Mouse (Mus musculus) E14TG2a.4 (cell line): ENCODE results near the gene Kif17.

ENCODE experiments used
- H3K27me3 ChIP-seq: 2 replicates; pipeline ENCODE4 v1.6.1; 2014; ENCODE audit warnings: low read length, control low read depth; ENCODE audit not compliant: insufficient read depth
- H3K36me3 ChIP-seq: 2 replicates; pipeline ENCODE4 v1.6.1; 2014; ENCODE audit warnings: low read length, control low read depth; ENCODE audit not compliant: insufficient read depth
- H3K4me1 ChIP-seq: replicated peaks from 2 replicates; pipeline ENCODE4 v1.6.1; 2014; ENCODE audit warnings: low read depth, low read length, control low read depth
- H3K4me3 ChIP-seq: replicated peaks from 2 replicates; pipeline ENCODE4 v1.5.1; 2014; ENCODE audit warnings: mild to moderate bottlenecking, low read length
- H3K9me3 ChIP-seq: 2 replicates; pipeline ENCODE4 v1.6.1; 2014; ENCODE audit warnings: low read length, control low read depth
- CTCF ChIP-seq: conservative IDR thresholded peaks from 2 replicates; pipeline ENCODE4 v1.5.1; 2014; ENCODE audit warnings: low read length
- NANOG ChIP-seq: IDR thresholded peaks from 2 replicates; pipeline ENCODE4 v1.6.1; 2014; ENCODE audit warnings: borderline replicate concordance, low read length, mixed read lengths
- POU5F1 ChIP-seq: IDR thresholded peaks from 2 replicates; pipeline ENCODE4 v1.6.1; 2014; ENCODE audit warnings: low read length, borderline replicate concordance

Gene Kif17

GRCm38 (mm10) chr4:138315781-138316180, 65.5 kb downstream of the Kif17 start:
- peaks cover 61% of the 10 kb centered on the region for H3K4me1 ChIP-seq
- peak; percentile 58 for TF ChIP-seq CTCF
- TF ChIP-seq POU5F1 = no peak
- no peaks in the 10 kb centered on the region for H3K9me3 ChIP-seq
- H3K36me3 ChIP-seq = peaks cover 48% of the 10 kb centered on the region
- no peaks in the 10 kb centered on the region for H3K27me3 ChIP-seq
- no peak overlapping the region for H3K4me3 ChIP-seq

GRCm38 (mm10) chr4:138316369-138316768, 66.1 kb downstream of the Kif17 start:
- H3K4me1 ChIP-seq = peaks cover 56% of the 10 kb centered on the region
- H3K27me3 ChIP-seq = no peaks in the 10 kb centered on the region
- no peaks in the 10 kb centered on the region for H3K9me3 ChIP-seq
- H3K36me3 ChIP-seq = peaks cover 42% of the 10 kb centered on the region
- H3K4me3 ChIP-seq = no peak overlapping the region
- no peak for TF ChIP-seq POU5F1
- TF ChIP-seq CTCF = peak; percentile 54

GRCm38 (mm10) chr4:138318509-138319266, 68.5 kb downstream of the Kif17 start:
- Histone ChIP-seq H3K4me3 (peak overlapping the region; percentile 17; the same call in 1 of the 2 replicates), H3K27me3 (no peaks in the 10 kb centered on the region), H3K9me3 (no peaks in the 10 kb centered on the region), H3K36me3 (peaks cover 19% of the 10 kb centered on the region), H3K4me1 (peaks cover 72% of the 10 kb centered on the region)
- TF ChIP-seq NANOG (no peak), CTCF (peak; percentile 74)

DNA sequence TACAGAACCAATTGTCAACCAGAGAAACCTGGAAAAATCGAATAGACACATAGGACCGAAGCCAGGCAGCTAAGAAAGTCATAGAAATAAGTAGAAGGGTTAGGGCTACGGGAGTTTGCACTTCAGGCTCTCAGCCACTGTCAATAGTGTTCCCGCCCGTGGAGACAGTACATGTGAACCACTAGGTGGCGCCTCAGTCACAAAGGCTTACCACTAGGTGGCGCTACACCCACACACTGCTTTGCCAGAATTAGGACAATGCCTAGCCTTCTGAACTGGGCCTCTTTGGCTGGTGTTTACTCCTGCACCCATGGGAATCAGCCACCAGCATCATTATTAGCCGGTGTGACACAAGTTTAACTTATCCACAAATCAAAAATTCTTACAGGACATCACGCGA, 69.3 kb downstream of the Kif17 start:
- peak; percentile 92 for TF ChIP-seq CTCF
- TF ChIP-seq NANOG = no peak
- no peaks in the 10 kb centered on the region for H3K9me3 ChIP-seq
- H3K4me3 ChIP-seq = no peak overlapping the region
- H3K36me3 ChIP-seq = peaks cover 11% of the 10 kb centered on the region
- H3K27me3 ChIP-seq = no peaks in the 10 kb centered on the region
- H3K4me1 ChIP-seq = peaks cover 72% of the 10 kb centered on the region

GRCm38 (mm10) chr4:138320711-138321110, 70.5 kb downstream of the Kif17 start:
- Histone ChIP-seq H3K9me3 (no peaks in the 10 kb centered on the region), H3K36me3 (no peaks in the 10 kb centered on the region), H3K4me3 (no peak overlapping the region), H3K4me1 (peaks cover 66% of the 10 kb centered on the region), H3K27me3 (no peaks in the 10 kb centered on the region)
- TF ChIP-seq NANOG (no peak), CTCF (no peak), POU5F1 (no peak)

DNA sequence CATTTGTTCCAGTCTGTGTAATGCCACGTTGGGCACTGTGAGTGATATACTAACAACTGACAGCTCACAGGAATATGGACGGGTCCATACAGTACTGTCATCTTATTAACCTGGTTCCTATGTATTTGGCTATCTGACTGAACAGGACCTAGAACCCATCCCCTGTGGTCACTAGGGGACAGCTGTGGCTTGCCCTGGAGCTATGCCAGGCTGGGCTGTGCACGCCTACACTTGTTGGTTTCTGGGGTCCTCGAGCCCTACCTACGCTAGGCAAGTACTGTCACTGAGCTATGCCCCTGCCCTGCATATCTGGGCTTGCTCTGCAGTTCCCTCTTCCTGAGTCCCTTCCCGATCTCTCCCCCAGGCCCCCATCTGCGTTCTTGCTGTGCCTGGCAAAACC, 71.3 kb downstream of the Kif17 start:
- Histone ChIP-seq H3K36me3 (no peaks in the 10 kb centered on the region), H3K9me3 (peaks cover 2% of the 10 kb centered on the region), H3K4me3 (no peak overlapping the region), H3K4me1 (peaks cover 65% of the 10 kb centered on the region), H3K27me3 (no peaks in the 10 kb centered on the region)
- no peak for TF ChIP-seq CTCF
- no peak for TF ChIP-seq NANOG
- no peak for TF ChIP-seq POU5F1

- peaks cover 58% of the 10 kb centered on the region for H3K4me1 ChIP-seq
- no peak overlapping the region for H3K4me3 ChIP-seq
- peaks cover 12% of the 10 kb centered on the region for H3K9me3 ChIP-seq
- no peaks in the 10 kb centered on the region for H3K36me3 ChIP-seq
- H3K27me3 ChIP-seq = no peaks in the 10 kb centered on the region
- TF ChIP-seq NANOG (no peak), CTCF (no peak), POU5F1 (no peak)
These were observed 72.5 kb downstream of the Kif17 start for GRCm38 (mm10) chr4:138322692-138323091.

- Histone ChIP-seq H3K9me3 (peaks cover 22% of the 10 kb centered on the region), H3K36me3 (no peaks in the 10 kb centered on the region), H3K4me3 (0 out of 2 replicates have a peak overlapping the region, but pooled peaks have one; percentile 1), H3K27me3 (no peaks in the 10 kb centered on the region), H3K4me1 (peaks cover 48% of the 10 kb centered on the region)
- TF ChIP-seq CTCF = no peak
These were observed 73.5 kb downstream of the Kif17 start for GRCm38 (mm10) chr4:138323753-138324152.

DNA sequence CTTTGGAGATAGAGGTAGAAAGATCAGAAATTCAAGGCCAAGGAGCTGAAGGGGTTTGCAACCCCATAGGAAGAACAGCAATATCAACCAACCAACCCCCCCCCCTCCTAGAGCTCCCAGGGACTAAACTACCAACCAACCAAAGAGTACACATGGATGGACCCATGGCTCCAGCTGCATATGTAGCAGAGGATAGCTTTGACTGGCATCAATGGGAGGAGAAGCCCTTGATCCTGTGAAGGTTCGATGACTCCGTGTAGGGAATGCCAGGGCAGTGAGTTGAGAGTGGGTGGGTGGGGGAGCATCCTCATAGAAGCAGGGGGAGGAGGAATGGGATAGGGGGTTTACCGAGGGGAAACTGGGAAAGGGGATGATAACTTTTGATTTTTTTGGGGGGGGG, 74.2 kb downstream of the Kif17 start:
- TF ChIP-seq NANOG (no peak), POU5F1 (no peak), CTCF (no peak)
- Histone ChIP-seq H3K4me1 (peaks cover 43% of the 10 kb centered on the region), H3K4me3 (no peak overlapping the region), H3K27me3 (no peaks in the 10 kb centered on the region), H3K9me3 (peaks cover 29% of the 10 kb centered on the region), H3K36me3 (no peaks in the 10 kb centered on the region)
